Mouse (Mus musculus) myocyte (in vitro differentiated cells): ENCODE results near the gene Alpk1.

Experiments used
- CEBPB ChIP-seq: IDR thresholded peaks from 2 replicates; pipeline ENCODE4 v1.6.1; 2011; ENCODE audit warnings: mild to moderate bottlenecking, moderate library complexity; ENCODE audit not compliant: poor library complexity, insufficient read depth, severe bottlenecking
- E2F4 ChIP-seq: IDR thresholded peaks from one replicate; pipeline ENCODE4 v1.6.1; 2011; ENCODE audit warnings: mild to moderate bottlenecking, control low read depth, moderate library complexity; ENCODE audit not compliant: insufficient read depth
- MAX ChIP-seq: IDR thresholded peaks from one replicate; pipeline ENCODE4 v1.6.1; 2011; ENCODE audit warnings: low read depth, mild to moderate bottlenecking, control low read depth
- MYOG ChIP-seq, 3 experiments: IDR thresholded peaks; one replicate each; pipeline ENCODE4 v1.6.1; 2011; ENCODE audit warnings: control low read depth in 2 of 3, low read depth in 2 of 3, mild to moderate bottlenecking in 2 of 3; ENCODE audit not compliant: insufficient read length in 2 of 3, control insufficient read depth in 1 of 3, insufficient read depth in 1 of 3
- POLR2A ChIP-seq: IDR thresholded peaks from one replicate; pipeline ENCODE4 v1.6.1; 2011; ENCODE audit warnings: low read depth, mild to moderate bottlenecking, control low read depth, moderate library complexity; ENCODE audit not compliant: insufficient read length
- POLR2AphosphoS2 ChIP-seq: IDR thresholded peaks from one replicate; pipeline ENCODE4 v1.6.1; 2011; ENCODE audit warnings: low read depth, control low read depth; ENCODE audit not compliant: insufficient read length
- REST ChIP-seq: IDR thresholded peaks from one replicate; pipeline ENCODE4 v1.6.1; 2011; ENCODE audit warnings: mild to moderate bottlenecking, control low read depth, moderate library complexity; ENCODE audit not compliant: insufficient read depth, insufficient read length
- USF1 ChIP-seq: IDR thresholded peaks from one replicate; pipeline ENCODE4 v1.6.1; 2011; ENCODE audit warnings: low read depth, mild to moderate bottlenecking, control low read depth, moderate library complexity

- TF ChIP-seq MYOG (IDR thresholded peaks at IDR 0.05; ENCODE audit: control insufficient read depth in 1 of 3, insufficient read depth in 1 of 3, insufficient read length in 2 of 3, low read depth in 2 of 3) (no peak), POLR2A (no peak), MAX (no peak), E2F4 (no peak), USF1 (no peak), REST (no peak), POLR2AphosphoS2 (no peak), CEBPB (no peak)
Observed at GRCm38 (mm10) chr3:127627956-127628310, 152.4 kb downstream of the Alpk1 start.
